Mouse (Mus musculus) lung, adult 2 months (tissue): ENCODE measurements around the gene Inpp4b.

Experiments
- CTCF ChIP-seq: fragments of 200-500 bp; IDR thresholded peaks from 2 replicates; pipeline ENCODE4 v1.5.1; 2011; ENCODE audit warnings: mild to moderate bottlenecking, low read length, control low read depth; ENCODE audit not compliant: insufficient read depth
- POLR2A ChIP-seq: fragments of 200-500 bp; IDR thresholded peaks from 2 replicates; pipeline ENCODE4 v1.6.1; 2011; ENCODE audit warnings: low read depth, mild to moderate bottlenecking, control low read depth, low read length, borderline replicate concordance; ENCODE audit errors: extremely low read depth

GRCm38 (mm10) chr8:81776516-81777237 is 434.3 kb downstream of the Inpp4b start:
- TF ChIP-seq CTCF (no peak), POLR2A (no peak)
